Mouse (Mus musculus) lung, postnatal 4 days (tissue): ENCODE results near the gene Shroom2.
"Not testable (repeated sequence)": the region's sequence is repeated elsewhere in the genome, so short reads cannot be mapped to it uniquely, and the experiment has no call there.

Experiments
- DNase-seq, 2 experiments: peaks; one replicate each; pipeline ENCODE4 v3.0.0; 2021

The Shroom2 gene

DNA sequence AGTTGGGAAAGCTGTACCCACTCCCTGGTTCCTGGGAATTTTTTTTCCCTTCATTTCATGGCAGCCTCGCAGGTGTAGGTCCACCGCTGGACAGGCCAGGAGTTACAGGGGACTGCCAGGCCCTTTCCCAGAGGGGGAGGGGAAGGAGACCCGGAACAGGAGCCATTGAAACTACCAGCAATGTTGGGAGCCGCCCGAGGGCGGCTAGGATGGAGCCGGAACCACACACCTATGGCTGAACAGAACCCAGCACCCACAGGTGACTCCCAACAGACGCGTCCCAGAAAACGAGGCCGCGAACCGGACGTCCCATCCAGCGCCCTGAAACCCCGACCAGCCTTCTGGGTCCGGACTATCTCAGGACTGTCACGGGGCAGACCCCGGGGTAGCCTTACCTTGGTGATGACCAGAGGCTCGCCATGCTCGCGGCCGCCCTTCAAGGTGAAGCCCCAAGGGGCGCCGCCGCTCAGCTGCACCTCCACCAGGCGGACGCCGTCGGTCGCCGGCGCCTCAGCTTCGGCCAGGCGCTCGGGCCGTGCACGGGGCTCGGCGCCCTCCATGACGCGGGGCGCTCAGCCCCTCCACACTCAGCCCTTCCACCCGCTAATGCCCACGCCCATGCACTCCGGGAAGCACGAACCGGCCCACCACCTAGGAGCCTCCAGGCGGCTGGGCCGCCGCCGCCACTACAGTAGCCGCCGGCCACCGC, at the start of gene Shroom2:
Shroom2 (minus strand) TSS at position 575 of the 709 bp plus-strand sequence.
- peak; percentile 22 to 33 for DNase-seq

GRCm38 (mm10) chrX:152818996-152819395, 49.7 kb upstream of the Shroom2 start:
- no peak for DNase-seq

DNA sequence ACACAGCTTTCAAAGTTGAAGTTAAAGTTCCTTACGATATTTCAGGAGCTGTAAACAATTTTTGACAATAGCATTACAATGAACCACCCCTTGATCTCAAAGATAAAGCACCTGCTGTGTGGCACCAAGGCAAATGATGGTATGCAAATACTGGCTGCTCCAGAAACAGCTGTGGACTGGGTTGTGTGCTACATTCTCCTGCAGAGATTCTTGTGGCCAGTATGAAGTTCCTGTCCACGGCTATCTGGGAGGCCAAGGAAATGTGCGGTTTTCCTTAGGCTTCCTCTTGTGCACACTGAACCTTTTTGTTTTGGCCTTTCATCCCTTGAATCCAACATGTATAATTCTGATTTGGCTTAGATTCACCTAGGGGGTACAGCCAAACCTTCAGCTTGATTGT, 44.1 kb upstream of the Shroom2 start:
- no peak for DNase-seq

DNA sequence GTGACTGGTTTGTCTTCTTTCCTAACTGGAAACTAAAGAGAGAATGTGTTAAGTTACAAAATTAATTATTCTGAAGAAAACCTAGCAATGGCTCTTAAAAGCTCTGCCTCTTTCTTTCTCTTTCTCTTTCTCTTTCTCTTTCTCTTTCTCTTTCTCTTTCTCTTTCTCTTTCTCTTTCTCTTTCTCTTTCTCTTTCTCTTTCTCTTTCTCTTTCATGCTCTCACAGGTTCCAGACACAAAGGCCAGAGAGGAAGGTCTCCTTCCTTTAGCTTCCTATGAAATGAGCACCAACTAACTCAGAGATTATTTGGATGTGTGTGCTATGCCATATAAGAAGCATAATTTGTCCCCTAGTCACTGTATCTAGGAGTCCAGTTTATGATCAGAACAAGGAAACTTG, 36.1 kb upstream of the Shroom2 start:
- no peak for DNase-seq

DNA sequence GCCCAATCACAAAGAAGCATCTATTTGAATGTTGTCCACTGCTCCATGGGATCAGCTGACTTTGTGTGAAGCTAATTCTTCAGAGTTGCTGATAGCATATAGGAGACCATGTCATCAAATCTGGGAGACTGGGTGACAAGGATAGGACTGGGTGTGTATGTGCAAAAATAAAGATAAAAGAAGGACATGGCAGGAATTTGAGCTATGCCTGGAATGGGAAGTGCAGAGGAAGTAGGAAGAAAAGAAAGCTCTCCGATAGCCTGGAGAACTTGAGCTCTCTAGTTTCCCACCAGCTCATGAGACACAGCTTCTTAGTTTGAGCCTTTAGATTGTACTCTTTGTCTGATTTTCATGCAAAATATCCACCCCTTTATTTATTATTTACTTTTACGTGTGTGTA, 19.3 kb upstream of the Shroom2 start:
- no peak for DNase-seq

- no peak for DNase-seq
Observed at GRCm38 (mm10) chrX:152788129-152788528, 18.9 kb upstream of the Shroom2 start.

- peak; percentile 25 to 49 for DNase-seq
Observed at GRCm38 (mm10) chrX:152781720-152782403, 12.6 kb upstream of the Shroom2 start, which contains the start of gene Gpr143. Gpr143 (plus strand) TSS chrX:152781921.

DNA sequence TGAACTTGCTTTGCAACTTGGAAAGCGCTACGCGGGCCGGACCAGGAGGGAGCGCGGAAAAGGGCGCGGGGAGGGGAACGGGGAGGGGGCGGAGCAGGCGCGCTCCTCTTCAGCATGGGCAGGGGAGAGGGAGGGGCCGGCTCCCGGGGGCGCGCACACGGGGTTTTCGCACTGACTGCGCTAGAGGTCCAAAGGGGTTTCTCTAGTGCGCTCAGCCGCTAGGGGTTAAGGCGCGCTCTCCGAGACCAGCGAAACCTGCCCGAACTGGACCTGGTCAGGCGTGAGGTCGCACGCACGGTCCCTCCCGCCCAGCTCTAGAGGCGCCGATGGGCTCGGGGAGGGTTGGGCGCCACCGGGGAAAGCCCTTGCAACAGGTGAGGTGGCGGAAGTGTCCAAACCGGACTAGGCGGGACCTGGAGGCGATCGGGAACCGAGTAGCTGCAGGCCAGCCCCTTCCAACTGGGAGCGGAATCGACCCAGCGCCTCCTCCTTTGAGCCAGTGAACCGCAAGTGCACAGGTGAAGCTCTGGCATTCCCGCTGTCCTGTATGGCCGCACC, 414 bp upstream of the Shroom2 start:
- DNase-seq = peak; percentile 79 to 86

DNA sequence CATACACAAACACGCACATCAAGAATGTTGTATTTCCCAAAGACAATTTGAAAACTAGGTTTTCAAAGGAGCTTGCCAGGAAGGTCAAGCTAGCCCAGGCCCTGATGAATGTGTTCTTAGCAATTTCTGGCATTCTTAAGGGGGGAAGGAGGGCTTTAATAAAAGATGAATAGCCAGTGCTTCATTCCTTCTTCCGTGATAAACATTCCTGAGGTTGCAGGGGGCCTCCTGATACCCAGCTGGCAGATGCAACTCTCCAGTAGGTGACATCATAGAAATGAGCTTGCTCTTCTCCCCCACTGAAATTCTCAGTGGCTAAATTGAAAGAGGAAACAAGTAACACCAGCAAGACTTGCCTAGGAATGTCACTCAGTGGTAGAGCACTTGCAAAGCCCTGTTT, 5.1 kb downstream of the Shroom2 start:
- DNase-seq = no peak

DNA sequence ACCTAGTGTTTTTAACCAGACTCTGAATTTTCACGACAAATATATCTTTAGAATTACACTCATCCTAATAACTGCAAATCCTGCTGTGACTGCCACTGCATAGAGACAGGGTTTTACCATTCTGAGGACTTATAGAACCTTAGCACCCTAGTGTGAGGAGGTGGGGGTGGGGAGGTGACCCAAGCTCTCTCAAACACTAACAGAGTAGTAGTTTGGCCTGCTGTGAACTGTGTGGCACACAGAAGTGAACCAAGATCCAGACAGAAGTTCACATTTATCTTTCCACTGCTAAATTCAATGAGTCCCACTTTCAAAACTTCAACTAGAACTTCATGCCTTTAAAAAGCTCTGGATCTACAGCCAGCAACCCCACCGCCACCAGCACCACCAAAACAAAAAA, 6.4 kb downstream of the Shroom2 start:
- no peak for DNase-seq

- no peak for DNase-seq
Observed at GRCm38 (mm10) chrX:152762437-152762836, 6.8 kb downstream of the Shroom2 start.

DNA sequence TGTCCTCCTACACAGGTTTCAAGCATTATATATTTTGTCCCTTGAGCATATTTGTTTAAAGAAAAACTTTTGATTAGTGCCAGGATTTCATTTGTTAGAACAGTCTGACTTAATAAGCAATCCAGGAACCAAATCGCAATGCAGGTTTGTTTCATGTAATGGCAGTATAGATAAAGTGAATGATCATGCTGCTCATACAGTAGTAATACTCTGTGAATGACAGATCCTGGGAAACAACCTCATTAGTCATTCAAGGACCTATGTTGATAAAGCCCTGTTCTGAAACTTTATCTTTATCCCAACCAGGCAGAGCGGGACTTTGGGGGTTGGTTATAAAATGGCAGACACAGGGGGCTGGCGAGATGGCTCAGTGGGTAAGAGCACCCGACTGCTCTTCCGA, 13.0 kb downstream of the Shroom2 start:
- DNase-seq = no peak

DNA sequence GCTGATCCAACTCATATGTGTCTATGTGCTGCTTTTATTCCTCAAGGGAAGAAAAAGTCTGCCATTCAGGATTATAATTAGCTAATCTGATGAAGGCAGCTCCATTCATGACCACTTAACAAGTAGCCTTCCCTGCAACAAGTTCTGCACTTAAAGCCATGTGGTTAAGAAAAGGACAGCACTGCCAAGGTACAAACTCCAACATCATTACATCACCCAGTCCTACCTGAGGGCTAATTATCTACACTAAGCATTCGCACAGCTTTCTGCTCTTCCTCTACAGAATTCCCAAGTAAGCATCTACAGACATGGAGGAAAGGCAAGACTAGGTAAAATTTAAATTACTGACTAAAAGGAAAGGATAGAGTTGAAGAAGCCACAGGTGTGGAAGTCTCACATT, 13.4 kb downstream of the Shroom2 start:
- DNase-seq = no peak

GRCm38 (mm10) chrX:152745925-152746324, 23.3 kb downstream of the Shroom2 start:
- no peak for DNase-seq

- no peak for DNase-seq
Observed at GRCm38 (mm10) chrX:152743642-152744041, 25.6 kb downstream of the Shroom2 start.

GRCm38 (mm10) chrX:152738759-152739368, 30.4 kb downstream of the Shroom2 start:
- no peak for DNase-seq

DNA sequence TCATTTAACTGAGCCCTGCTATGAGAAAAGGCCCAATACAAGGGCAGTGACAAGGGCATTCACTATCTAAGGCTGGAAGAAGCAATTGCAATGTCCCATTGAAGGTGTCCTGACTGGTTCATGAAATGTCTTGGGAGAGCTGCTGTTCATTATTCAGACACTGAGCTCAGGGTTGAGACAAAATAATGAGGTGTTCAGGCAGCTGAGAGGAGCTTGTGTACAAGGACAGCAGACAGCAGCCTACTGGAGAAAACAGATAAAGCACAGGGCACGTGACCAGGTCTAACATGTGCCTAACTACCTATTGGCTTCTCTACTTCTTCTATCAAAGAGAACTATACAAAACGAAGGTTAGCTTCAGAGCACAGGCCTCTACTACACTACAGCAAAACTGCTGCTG, 31.1 kb downstream of the Shroom2 start:
- no peak for DNase-seq

DNA sequence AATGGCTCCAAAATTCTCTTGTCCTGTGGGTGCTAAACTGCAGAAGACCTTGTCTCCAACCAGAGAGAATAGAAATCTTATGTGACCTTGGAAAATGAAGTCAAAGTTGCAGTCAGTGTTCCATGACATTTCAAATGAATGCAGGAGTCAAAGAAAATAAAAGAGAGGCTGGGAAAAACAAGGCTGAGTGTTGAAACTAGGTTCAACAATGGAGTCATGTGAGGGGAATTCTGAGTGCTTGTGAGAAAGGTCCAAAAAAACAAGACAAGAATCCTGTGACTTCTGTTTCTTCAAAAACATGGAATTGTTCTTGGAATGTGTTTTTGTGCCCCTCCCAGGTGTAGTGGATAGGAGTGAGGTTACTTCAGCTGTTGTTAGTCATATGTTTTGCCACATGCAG, 34.0 kb downstream of the Shroom2 start:
- no peak for DNase-seq

DNA sequence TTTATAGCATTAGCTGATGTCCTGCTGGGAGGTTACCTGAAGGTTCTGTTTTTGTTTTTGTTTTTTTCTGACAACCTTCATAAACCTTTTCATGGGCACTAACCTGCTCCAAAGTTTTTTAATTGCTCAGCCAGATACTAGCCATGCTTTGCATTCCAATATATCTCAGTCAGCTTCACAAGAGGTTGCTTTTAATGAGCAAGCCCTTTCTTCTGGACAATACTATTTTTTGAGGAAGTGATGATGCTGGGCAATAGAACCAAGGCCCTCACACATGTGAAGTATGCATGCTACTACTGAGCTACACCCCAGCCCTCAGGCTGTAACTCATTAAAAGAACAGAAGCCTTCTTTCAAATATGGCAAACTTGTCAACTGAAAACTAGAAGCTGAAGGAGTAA, 52.6 kb downstream of the Shroom2 start:
- no peak for DNase-seq

GRCm38 (mm10) chrX:152710715-152711114, 58.5 kb downstream of the Shroom2 start:
- DNase-seq = not testable (repeated sequence)

GRCm38 (mm10) chrX:152708359-152708758, 60.9 kb downstream of the Shroom2 start:
- DNase-seq = no peak

GRCm38 (mm10) chrX:152705397-152705796, 63.9 kb downstream of the Shroom2 start:
- DNase-seq = peak in 1 of 2 experiments; percentile 42

DNA sequence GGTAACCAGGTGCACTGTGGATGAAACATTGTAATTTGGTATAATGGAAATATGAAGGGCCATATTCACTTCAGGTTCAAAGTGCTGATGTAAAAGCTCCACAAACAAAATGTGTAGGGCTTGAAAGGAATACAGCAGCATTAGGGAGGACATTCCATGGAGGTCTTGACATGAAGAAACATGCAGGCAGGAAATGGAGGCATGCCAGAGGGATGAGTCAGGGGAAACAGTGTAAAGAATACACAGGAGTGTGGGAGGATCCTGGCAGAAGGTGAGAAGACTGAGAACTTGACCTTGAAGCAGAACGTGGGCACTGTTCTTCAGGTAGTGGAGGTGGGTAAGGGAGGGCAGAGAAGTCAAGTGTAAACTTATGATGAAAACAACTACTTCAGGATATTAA, 65.6 kb downstream of the Shroom2 start:
- peak; percentile 8 to 20 for DNase-seq

DNA sequence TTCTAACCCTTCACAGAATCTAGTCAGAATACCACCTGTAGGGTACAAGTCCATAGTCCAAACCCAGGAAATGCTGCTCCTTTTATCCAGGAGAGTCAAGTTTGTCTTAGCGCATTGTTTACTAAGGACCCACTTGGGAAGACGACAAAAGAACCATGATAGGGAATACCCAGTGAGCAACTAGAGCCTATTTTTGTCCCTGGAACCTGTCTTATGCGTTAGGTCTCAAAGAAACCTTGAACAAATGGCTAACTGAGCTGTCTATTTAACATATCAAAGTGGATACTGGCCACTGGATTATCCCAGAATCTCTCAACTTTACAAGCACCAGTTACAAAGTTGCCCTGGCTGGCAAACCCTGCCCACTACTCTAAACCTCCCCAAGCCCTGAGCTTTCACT, 67.6 kb downstream of the Shroom2 start:
- DNase-seq = no peak
